Mouse (Mus musculus) heart, embryonic 12.5 days (tissue): ENCODE data around the gene Zc2hc1b. TPM values are rescaled to one million over a fixed set of nuclear protein-coding genes. Genes with fewer than 3 reads are reported as not detected.
"Not testable (repeated sequence)": the region's sequence is repeated elsewhere in the genome, so short reads cannot be mapped to it uniquely, and the experiment has no call there.

Experiments used
- ATAC-seq: fragments of 200-750 bp; cut with Nextera tagmentation; 2 replicates; pipeline ENCODE4 v1.8.0; 2017; ENCODE audit warnings: moderate TSS enrichment, moderate library complexity; ENCODE audit not compliant: insufficient number of reproducible peaks, low FRiP score
- H3K27ac ChIP-seq: fragments of 300-500 bp; sonication (generic); 2 replicates; pipeline ENCODE4 v1.5.1; 2016; ENCODE audit warnings: mild to moderate bottlenecking, moderate library complexity; ENCODE audit not compliant: poor library complexity, severe bottlenecking
- H3K27me3 ChIP-seq: fragments of 300-500 bp; sonication (generic); replicated peaks from 2 replicates; pipeline ENCODE4 v1.6.1; 2016; ENCODE audit warnings: mild to moderate bottlenecking, moderate library complexity
- H3K36me3 ChIP-seq: fragments of 300-500 bp; sonication (generic); 2 replicates; pipeline ENCODE4 v1.6.1; 2016; ENCODE audit warnings: mild to moderate bottlenecking, moderate library complexity
- H3K4me1 ChIP-seq: fragments of 300-500 bp; sonication (generic); replicated peaks from 2 replicates; pipeline ENCODE4 v1.6.1; 2016; ENCODE audit warnings: mild to moderate bottlenecking
- H3K4me2 ChIP-seq: fragments of 300-500 bp; sonication (generic); 2 replicates; pipeline ENCODE4 v1.6.1; 2016; ENCODE audit warnings: mild to moderate bottlenecking, moderate library complexity
- H3K4me3 ChIP-seq: fragments of 300-500 bp; sonication (generic); 2 replicates; pipeline ENCODE4 v1.5.1; 2016; ENCODE audit warnings: mild to moderate bottlenecking
- H3K9ac ChIP-seq: fragments of 300-500 bp; sonication (generic); 2 replicates; pipeline ENCODE4 v1.6.1; 2016; ENCODE audit warnings: mild to moderate bottlenecking, moderate library complexity
- H3K9me3 ChIP-seq: fragments of 300-500 bp; sonication (generic); replicated peaks from 2 replicates; pipeline ENCODE4 v1.6.1; 2016; ENCODE audit warnings: mild to moderate bottlenecking, moderate library complexity
- WGBS: fragments of 180-500 bp; shearing (Covaris S2); methylation state at CpG from one replicate; pipeline ENCODE4 v1.1.7; 2016; 5-methylcytosine and 5-hydroxymethylcytosine counted together
- polyA plus RNA-seq: library from polyadenylated mRNA; unstranded; fragments of >200 nt; fragmentation: Nextera tagmentation; extraction: Ambion mirVana; gene quantifications from 2 replicates; pipeline ENCODE4 v1.2.1, GENCODE M21; 2016

Zc2hc1b gene
- polyA plus RNA-seq, 1 experiment from 2014 or later = not detected

DNA sequence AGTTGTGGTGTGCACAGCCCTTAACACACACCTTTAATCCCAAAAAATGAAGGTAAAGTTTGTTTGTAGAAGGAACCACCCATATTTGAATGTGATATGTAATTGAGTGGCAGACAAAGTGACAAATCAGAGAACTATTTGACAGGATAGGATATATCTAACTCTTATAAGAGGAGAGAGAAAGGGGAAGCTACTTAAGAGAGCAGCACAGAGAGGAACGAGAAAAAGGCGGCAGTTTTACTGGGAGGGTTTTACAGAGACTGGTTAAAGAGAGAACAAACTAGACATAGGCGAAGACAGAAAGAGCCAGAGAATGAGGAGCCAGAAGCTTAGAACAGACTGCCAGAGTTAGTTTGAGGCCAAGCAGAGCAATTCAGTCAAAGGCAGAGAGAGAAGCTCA lies 23.0 kb upstream of the Zc2hc1b start:
- WGBS = 90% methylated on average over 3 of the region's 3 CpGs
- no peak overlapping the region for H3K27ac ChIP-seq
- no peak overlapping the region for H3K9ac ChIP-seq
- ATAC-seq = no peak
- no peaks in the 10 kb centered on the region for H3K9me3 ChIP-seq
- no peaks in the 10 kb centered on the region for H3K27me3 ChIP-seq
- H3K4me1 ChIP-seq = no peaks in the 10 kb centered on the region
- no peak overlapping the region for H3K4me3 ChIP-seq
- H3K4me2 ChIP-seq = no peak overlapping the region
- no peaks in the 10 kb centered on the region for H3K36me3 ChIP-seq

- Histone ChIP-seq H3K27me3 (no peaks in the 10 kb centered on the region), H3K27ac (no peak overlapping the region), H3K4me3 (no peak overlapping the region), H3K4me1 (no peaks in the 10 kb centered on the region), H3K9ac (no peak overlapping the region), H3K36me3 (no peaks in the 10 kb centered on the region), H3K9me3 (no peaks in the 10 kb centered on the region), H3K4me2 (no peak overlapping the region)
- WGBS = 84% methylated on average over 1 of the region's 1 CpGs
- ATAC-seq = no peak
Observed at GRCm38 (mm10) chr10:13199234-13199633, 21.4 kb upstream of the Zc2hc1b start.

- Histone ChIP-seq H3K4me2 (no peak overlapping the region), H3K27ac (no peak overlapping the region), H3K4me3 (no peak overlapping the region), H3K9me3 (no peaks in the 10 kb centered on the region), H3K4me1 (peaks cover 4% of the 10 kb centered on the region), H3K9ac (no peak overlapping the region), H3K36me3 (no peaks in the 10 kb centered on the region), H3K27me3 (no peaks in the 10 kb centered on the region)
- WGBS = 75% methylated on average over 8 of the region's 8 CpGs
- no peak for ATAC-seq
Observed at GRCm38 (mm10) chr10:13196872-13197507, 19.2 kb upstream of the Zc2hc1b start.

DNA sequence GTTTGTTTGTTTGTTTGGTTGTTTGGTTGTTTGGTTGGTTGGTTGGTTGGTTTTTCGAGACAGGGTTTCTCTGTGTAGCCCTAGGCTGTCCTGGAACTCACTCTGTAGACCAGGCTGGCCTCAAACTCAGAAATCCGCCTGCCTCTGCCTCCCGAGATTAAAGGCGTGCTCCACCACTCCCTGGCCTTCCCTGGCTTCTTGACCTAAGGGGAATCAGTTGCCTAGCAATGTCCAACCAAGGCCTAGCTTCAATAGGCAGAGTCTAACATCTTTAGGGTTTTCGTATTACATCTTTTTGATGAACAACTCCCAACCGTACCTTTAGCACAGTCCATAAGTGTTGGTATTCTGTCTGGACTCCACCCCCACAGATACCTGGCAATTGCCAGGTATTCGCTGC lies 15.7 kb upstream of the Zc2hc1b start:
- H3K9me3 ChIP-seq, H3K27me3 ChIP-seq, H3K4me1 ChIP-seq, H3K9ac ChIP-seq, H3K27ac ChIP-seq, ATAC-seq: not testable (repeated sequence)
- Histone ChIP-seq H3K4me3 (peak overlapping the region; percentile 95), H3K4me2 (peak overlapping the region; percentile 77), H3K36me3 (peaks cover 23% of the 10 kb centered on the region)
- 86% methylated on average over 7 of the region's 7 CpGs for WGBS

DNA sequence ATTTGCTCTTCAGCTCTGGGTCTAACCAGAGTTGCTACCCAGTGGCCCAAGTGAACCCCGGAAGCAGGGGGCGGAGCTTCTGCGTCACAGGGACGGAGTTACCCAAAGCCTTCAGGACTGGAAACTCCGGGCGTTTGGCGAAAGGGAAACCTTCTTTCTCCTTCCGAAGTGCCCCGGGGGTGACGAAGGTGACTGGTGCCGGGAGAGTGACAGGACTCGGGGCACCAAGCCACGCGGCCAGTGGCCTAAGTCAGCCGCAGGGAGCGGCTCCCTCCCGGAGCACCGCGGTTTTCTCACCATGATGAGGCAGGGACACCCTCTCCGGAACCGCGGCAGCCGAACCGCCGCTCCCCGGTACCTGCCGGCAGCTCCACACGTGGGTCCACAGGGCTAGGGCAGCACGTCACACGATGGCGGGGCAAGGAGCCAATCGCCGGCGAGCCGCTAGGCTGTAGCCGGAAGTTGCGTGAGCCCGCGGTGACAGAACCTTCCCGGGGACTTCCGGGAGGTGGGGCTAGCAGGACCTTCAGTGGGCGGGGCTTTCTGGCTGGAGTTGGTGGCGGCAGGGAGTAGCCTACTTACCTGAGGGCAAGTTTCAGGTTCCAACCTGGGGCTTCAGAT lies 15.0 kb upstream of the Zc2hc1b start, which contains the start of gene Ltv1:
Ltv1 (minus strand) TSS at position 438 of the 621 bp plus-strand sequence.
- ATAC-seq = peak; percentile 100
- Histone ChIP-seq H3K4me2 (peak within 1 kb of the TSS; percentile 77), H3K9me3 (no peaks in the 10 kb centered on the region), H3K36me3 (peaks cover 27% of the 10 kb centered on the region), H3K4me1 (peaks cover 6% of the 10 kb centered on the region), H3K27ac (peak within 1 kb of the TSS; percentile 88), H3K4me3 (peak within 1 kb of the TSS; percentile 95), H3K9ac (peak within 1 kb of the TSS; percentile 93), H3K27me3 (no peaks in the 10 kb centered on the region)
- WGBS = under 1% methylated on average over 43 of the region's 43 CpGs

DNA sequence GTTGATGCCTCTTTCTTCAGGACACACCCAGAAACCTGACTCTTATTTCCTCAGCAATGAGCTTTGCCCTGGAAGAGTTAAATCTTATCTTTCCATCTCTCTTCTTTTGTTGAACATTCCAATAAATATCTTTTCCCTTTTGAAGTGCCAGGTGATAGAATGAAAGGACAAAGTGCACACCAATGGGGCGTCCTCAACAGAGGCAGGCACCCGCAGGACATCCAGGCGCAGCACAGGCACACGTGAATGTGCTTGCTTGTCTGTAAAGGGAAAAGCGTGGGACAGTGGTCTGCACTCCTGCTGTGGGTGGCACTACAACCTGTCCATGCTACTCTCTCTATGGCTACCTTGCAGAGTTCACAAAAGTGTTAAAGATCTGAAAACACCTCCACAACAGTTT lies 12.1 kb upstream of the Zc2hc1b start:
- Histone ChIP-seq H3K36me3 (peaks cover 57% of the 10 kb centered on the region), H3K27ac (no peak overlapping the region), H3K9ac (no peak overlapping the region), H3K4me3 (no peak overlapping the region), H3K9me3 (no peaks in the 10 kb centered on the region), H3K27me3 (no peaks in the 10 kb centered on the region), H3K4me2 (no peak overlapping the region), H3K4me1 (peaks cover 6% of the 10 kb centered on the region)
- no peak for ATAC-seq
- WGBS = 86% methylated on average over 5 of the region's 5 CpGs

DNA sequence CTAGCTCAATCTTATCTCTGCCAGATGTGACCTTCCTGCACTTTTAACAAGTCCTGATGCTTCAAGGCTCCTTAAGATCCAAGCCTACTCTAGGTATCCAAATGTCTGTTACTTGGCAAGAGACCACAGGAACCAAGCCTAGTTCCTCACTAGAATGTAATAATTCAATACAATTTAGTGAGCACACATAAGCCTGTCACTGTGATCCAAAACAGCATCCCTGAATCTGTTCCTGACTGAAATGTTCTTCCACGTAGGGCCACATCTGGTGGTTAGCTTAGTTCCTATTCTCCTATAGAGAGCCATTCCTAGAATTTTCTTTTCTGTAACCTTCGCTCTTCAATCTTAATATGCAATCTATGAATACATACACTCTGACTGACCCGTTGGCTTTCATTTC lies 8.9 kb upstream of the Zc2hc1b start:
- H3K9ac ChIP-seq = no peak overlapping the region
- H3K4me1 ChIP-seq = no peaks in the 10 kb centered on the region
- no peaks in the 10 kb centered on the region for H3K27me3 ChIP-seq
- no peak overlapping the region for H3K4me3 ChIP-seq
- no peak overlapping the region for H3K4me2 ChIP-seq
- 75% methylated on average over 3 of the region's 3 CpGs for WGBS
- ATAC-seq = no peak
- H3K9me3 ChIP-seq = no peaks in the 10 kb centered on the region
- peaks cover 82% of the 10 kb centered on the region for H3K36me3 ChIP-seq
- H3K27ac ChIP-seq = no peak overlapping the region

DNA sequence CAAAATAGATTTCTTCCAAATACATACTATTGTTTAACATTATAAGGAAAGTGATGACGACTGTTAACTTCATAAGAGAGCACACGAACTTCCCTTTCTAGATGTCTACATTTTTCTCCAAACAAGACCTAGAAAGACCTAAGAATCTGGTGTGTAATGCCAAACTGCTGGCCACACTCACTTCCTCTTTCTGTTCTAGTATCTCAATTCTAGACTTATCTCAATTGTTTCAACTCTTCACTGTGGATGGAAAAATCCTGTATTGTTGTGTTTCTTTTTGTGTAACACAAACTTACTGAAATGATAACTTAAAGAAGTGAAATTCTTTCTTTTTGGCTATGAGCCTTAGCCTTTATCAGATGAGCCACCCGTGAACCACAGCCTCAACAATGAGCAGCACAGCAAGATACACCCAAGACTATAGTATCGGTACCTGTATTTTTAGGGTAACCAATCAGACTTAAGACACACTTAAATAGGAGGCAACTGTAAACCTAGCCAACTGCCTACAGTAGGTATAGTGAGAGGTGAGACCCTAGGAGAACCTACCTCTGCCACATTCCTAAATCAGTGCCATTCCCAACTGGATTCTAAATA lies 6.4 kb upstream of the Zc2hc1b start:
- no peak overlapping the region for H3K27ac ChIP-seq
- H3K4me1 ChIP-seq = 0 out of 2 replicates have a peak, but pooled peaks cover 4% of the 10 kb centered on the region
- no peak overlapping the region for H3K9ac ChIP-seq
- H3K27me3 ChIP-seq = no peaks in the 10 kb centered on the region
- H3K4me3 ChIP-seq = no peak overlapping the region
- no peak for ATAC-seq
- H3K9me3 ChIP-seq = no peaks in the 10 kb centered on the region; the same call in 1 of the 2 replicates
- 72% methylated on average over 4 of the region's 4 CpGs for WGBS
- no peak overlapping the region for H3K4me2 ChIP-seq
- H3K36me3 ChIP-seq = peaks cover 86% of the 10 kb centered on the region

- H3K4me3 ChIP-seq = no peak overlapping the region
- H3K36me3 ChIP-seq = peaks cover 84% of the 10 kb centered on the region
- H3K27ac ChIP-seq = peak overlapping the region; percentile 55; the same call in 1 of the 2 replicates
- WGBS = 42% methylated on average over 7 of the region's 7 CpGs
- H3K27me3 ChIP-seq = no peaks in the 10 kb centered on the region
- H3K9me3 ChIP-seq = no peaks in the 10 kb centered on the region; the same call in 1 of the 2 replicates
- 0 out of 2 replicates have a peak, but pooled peaks cover 4% of the 10 kb centered on the region for H3K4me1 ChIP-seq
- no peak for ATAC-seq
- H3K9ac ChIP-seq = no peak overlapping the region
- H3K4me2 ChIP-seq = no peak overlapping the region
Observed at GRCm38 (mm10) chr10:13180211-13180610, 2.4 kb upstream of the Zc2hc1b start.

DNA sequence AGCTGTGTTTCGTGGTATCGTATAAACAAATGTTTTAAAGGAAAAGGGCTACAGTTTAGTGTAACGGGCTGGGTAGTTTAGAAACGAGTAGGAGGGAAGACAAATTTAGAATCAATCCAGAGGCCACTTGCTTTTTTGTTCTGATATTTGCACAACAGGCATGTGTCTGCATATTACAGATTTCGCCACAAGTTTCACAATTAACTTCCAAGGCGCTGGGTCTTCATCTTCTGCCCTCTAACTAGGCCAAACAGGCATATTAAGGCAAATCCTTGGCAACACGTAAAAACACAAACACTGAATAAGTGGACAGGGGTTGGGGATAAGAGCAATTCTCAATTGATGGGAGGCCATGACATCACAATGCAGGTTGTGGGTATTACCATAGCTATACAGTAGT lies 2.0 kb downstream of the Zc2hc1b start:
- H3K4me3 ChIP-seq = no peak overlapping the region
- no peak overlapping the region for H3K27ac ChIP-seq
- peaks cover 46% of the 10 kb centered on the region for H3K36me3 ChIP-seq
- ATAC-seq = no peak
- no peak overlapping the region for H3K9ac ChIP-seq
- no peaks in the 10 kb centered on the region for H3K27me3 ChIP-seq
- peaks cover 18% of the 10 kb centered on the region for H3K4me1 ChIP-seq
- 86% methylated on average over 7 of the region's 7 CpGs for WGBS
- no peaks in the 10 kb centered on the region; the same call in 1 of the 2 replicates for H3K9me3 ChIP-seq
- no peak overlapping the region for H3K4me2 ChIP-seq

DNA sequence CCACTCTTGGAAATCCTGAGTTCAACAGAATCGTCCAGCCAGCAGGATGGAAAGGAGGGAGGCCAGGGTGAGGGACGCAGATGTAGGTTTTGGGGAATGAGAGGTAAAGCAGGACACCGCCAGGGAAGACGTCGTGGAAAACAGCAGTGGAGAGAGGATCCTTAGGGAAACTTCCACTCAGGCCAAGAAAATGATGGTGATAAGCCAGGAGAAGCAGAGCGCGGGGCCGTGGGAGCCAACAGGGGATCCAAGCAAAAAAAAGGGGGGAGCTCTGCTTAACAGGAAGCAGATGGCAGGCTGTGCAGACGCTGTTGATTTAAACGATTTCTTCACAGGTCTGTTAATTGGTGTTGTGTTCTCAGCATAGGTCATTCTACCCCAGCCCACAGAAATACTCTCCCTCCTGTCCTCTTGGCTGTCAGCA lies 5.0 kb downstream of the Zc2hc1b start:
- Histone ChIP-seq H3K9ac (no peak overlapping the region), H3K9me3 (no peaks in the 10 kb centered on the region), H3K36me3 (peaks cover 18% of the 10 kb centered on the region), H3K4me3 (no peak overlapping the region), H3K4me1 (peaks cover 37% of the 10 kb centered on the region), H3K27me3 (no peaks in the 10 kb centered on the region), H3K27ac (0 out of 2 replicates have a peak overlapping the region, but pooled peaks have one; percentile 18), H3K4me2 (no peak overlapping the region; the same call in 1 of the 2 replicates)
- no peak for ATAC-seq
- WGBS = 48% methylated on average over 10 of the region's 10 CpGs
